ENCODE assay signal across 8 mouse cellular contexts in the genomic region with DNA sequence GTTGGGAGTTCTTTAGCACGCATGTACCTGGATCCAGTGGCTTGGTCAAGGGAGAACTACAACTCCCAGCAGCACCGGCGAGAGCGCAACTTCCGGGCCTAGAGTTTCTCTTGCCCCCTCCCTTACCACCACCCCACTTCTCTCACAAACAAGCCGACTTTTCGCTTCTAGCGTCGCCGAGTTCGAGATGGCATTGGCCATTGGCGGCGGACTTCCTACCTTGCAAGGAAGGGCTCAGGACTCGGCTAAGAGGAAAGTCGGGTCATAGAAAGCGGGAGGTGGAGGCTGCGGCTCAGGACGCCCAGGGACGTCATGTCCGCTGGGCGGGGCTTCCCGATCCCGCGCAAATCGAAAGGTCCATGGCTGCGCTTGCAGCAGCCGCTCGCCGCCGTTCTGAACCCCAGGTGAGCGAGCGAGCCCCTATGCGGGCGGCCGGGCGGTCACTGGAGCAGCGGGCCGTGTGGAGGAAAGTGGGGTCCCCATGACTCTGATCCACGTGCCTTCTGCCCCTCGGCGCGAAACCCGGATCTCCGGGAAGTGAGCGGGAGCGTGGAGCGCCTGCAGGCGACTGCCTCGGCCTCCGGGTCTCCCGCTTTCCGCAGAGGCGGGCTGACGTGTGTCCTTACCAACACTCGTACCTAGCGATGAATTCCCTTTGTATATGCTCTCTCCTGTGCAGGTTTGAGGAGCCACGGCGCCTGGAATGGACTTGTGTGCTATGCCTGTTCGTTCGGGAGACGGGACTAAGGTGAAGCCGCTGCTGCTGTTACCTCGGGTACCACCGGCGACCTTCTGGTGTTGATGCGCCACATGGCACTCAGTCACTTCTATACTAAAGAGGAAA. TPM values are rescaled to one million over a fixed set of nuclear protein-coding genes. Genes with fewer than 3 reads are reported as not detected.
DNase-seq lines count a peak whose midpoint lies in the region; ATAC-seq lines count a peak whose summit lies in the region.

A gene (plus strand): TSS at position 129 of the 844 bp plus-strand sequence.

- H3K9me3 ChIP-seq in hindbrain, embryonic 15.5 days, result no peaks in the 10 kb centered on the region

- peak within 1 kb of the TSS; percentile 78 for H3K9ac ChIP-seq in hindbrain, embryonic 15.5 days

- peak within 1 kb of the TSS; percentile 98 for H3K4me2 ChIP-seq in hindbrain, embryonic 15.5 days

- no peaks in the 10 kb centered on the region for H3K27me3 ChIP-seq in hindbrain, embryonic 15.5 days

- WGBS in hindbrain, embryonic 15.5 days, result under 1% methylated on average over 64 of the region's 66 CpGs

- peak; percentile 98 for ATAC-seq in hindbrain, embryonic 15.5 days (ENCODE audit: low FRiP score, low read depth)

- H3K4me3 ChIP-seq in hindbrain, embryonic 15.5 days, result peak within 1 kb of the TSS; percentile 70

- peak; percentile 86 for DNase-seq in T-cell, adult 2 months (ENCODE audit: low spot score)
- DNase-seq in cerebellum, postnatal 36 days, result peak; percentile 79 to 85
- DNase-seq in frontal cortex, postnatal 36 days (ENCODE audit: low spot score in 2 of 2), result peak; percentile 89 to 91
- peak; percentile 77 for DNase-seq in left cerebral cortex, adult 11 months (ENCODE audit: low spot score)
- DNase-seq in lung, postnatal 4 days, result peak; percentile 88 to 89
- peak; percentile 79 for DNase-seq in retina, postnatal 7 days (ENCODE audit: low read depth, low spot score)
- peak; percentile 78 for DNase-seq in urinary bladder, adult 2 months (ENCODE audit: low spot score)

- no peaks in the 10 kb centered on the region for H3K36me3 ChIP-seq in hindbrain, embryonic 15.5 days

- H3K27ac ChIP-seq in hindbrain, embryonic 15.5 days (replicated peaks), result peak within 1 kb of the TSS; percentile 89

- H3K4me1 ChIP-seq in hindbrain, embryonic 15.5 days (replicated peaks), result peaks cover 5% of the 10 kb centered on the region

RNA-seq across cellular contexts. Expression of the gene that starts here (rescaled TPM):
- 9.7 and 13.8 TPM in 2 replicates for polyA plus RNA-seq in hindbrain, embryonic 15.5 days (2015; fragmentation: Nextera tagmentation; extraction: Ambion mirVana)
- polyA plus RNA-seq in urinary bladder, adult 2 months (2012; rRNA removed), result 0.17 and 0.21 TPM in 2 replicates

Comparison
In these comparisons a context has a peak if more than half of its experiments do, and no peak if none do; other contexts are left out.
1. Peak in every context shown above with its lines: DNase-seq, ATAC-seq, H3K4me3 ChIP-seq and H3K27ac ChIP-seq.
2. Peak in DNase-seq in urinary bladder, adult 2 months; RNA of the gene not detected or under 1 TPM.